In genomic region chr11:118581019-118581418, GRCm38 (mm10) we compare ENCODE assay signal across 24 mouse cellular contexts.
DNase-seq lines count a peak whose midpoint lies in the region; ATAC-seq lines count a peak whose summit lies in the region.
"Had no signal": no experiment of that assay in that cellular context is flagged by ENCODE, and none has a peak within 500 bp of the region (broad histone marks: within the 10 kb centered on the region; RNA-seq: fewer than 3 reads in every experiment).

No protein-coding gene starts in this region.

- H3K4me1 ChIP-seq in hindbrain, embryonic 14.5 days (replicated peaks; ENCODE audit: control insufficient read depth, insufficient read depth, low read length): peaks cover 31% of the 10 kb centered on the region
- peaks cover 18% of the 10 kb centered on the region for H3K4me1 ChIP-seq in hindbrain, embryonic 16.5 days (ENCODE audit: control insufficient read depth, insufficient read depth, low read depth, low read length)
- peaks cover 23% of the 10 kb centered on the region for H3K4me1 ChIP-seq in midbrain, embryonic 15.5 days
- no peaks in the 10 kb centered on the region for H3K4me1 ChIP-seq in midbrain, embryonic 10.5 days
- H3K4me1 ChIP-seq in forebrain, embryonic 16.5 days (replicated peaks; ENCODE audit: control insufficient read depth, insufficient read depth, low read length): peaks cover 14% of the 10 kb centered on the region
- peaks cover 61% of the 10 kb centered on the region for H3K4me1 ChIP-seq in neural tube, embryonic 15.5 days
- H3K4me1 ChIP-seq: heart, embryonic 13.5 days; kidney, embryonic 15.5 days; limb, embryonic 15.5 days; liver, embryonic 15.5 days; lung, embryonic 15.5 days had no signal

- peak overlapping the region; percentile 63 for H3K27ac ChIP-seq in hindbrain, embryonic 14.5 days
- no peak overlapping the region for H3K27ac ChIP-seq in hindbrain, embryonic 16.5 days (ENCODE audit: low read depth, low read length)
- H3K27ac ChIP-seq in midbrain, embryonic 15.5 days: peak overlapping the region; percentile 42; the same call in 1 of the 2 replicates
- no peak overlapping the region for H3K27ac ChIP-seq in midbrain, embryonic 10.5 days (replicated peaks)
- H3K27ac ChIP-seq in forebrain, embryonic 16.5 days (ENCODE audit: low read length): no peak overlapping the region
- peak overlapping the region; percentile 77 for H3K27ac ChIP-seq in neural tube, embryonic 15.5 days (replicated peaks)
- H3K27ac ChIP-seq: heart, embryonic 13.5 days; kidney, embryonic 15.5 days; limb, embryonic 15.5 days; liver, embryonic 15.5 days; lung, embryonic 15.5 days; macrophage; stomach, postnatal 0 days had no signal

- H3K27me3 ChIP-seq in hindbrain, embryonic 14.5 days (ENCODE audit: control insufficient read depth, insufficient read depth, low read length): no peaks in the 10 kb centered on the region
- no peaks in the 10 kb centered on the region for H3K27me3 ChIP-seq in hindbrain, embryonic 16.5 days (replicated peaks; ENCODE audit: control insufficient read depth, insufficient read depth, low read length)
- no peaks in the 10 kb centered on the region for H3K27me3 ChIP-seq in midbrain, embryonic 15.5 days (replicated peaks)
- H3K27me3 ChIP-seq in midbrain, embryonic 10.5 days (ENCODE audit: low read depth, poor library complexity, severe bottlenecking): no peaks in the 10 kb centered on the region
- H3K27me3 ChIP-seq in forebrain, embryonic 16.5 days (replicated peaks; ENCODE audit: control insufficient read depth, insufficient read depth, low read length): no peaks in the 10 kb centered on the region
- no peaks in the 10 kb centered on the region for H3K27me3 ChIP-seq in neural tube, embryonic 15.5 days (replicated peaks)

- no peak for ATAC-seq in hindbrain, embryonic 14.5 days (ENCODE audit: low FRiP score)
- no peak for ATAC-seq in hindbrain, embryonic 16.5 days
- ATAC-seq in midbrain, embryonic 15.5 days (replicated peaks): no peak
- ATAC-seq in forebrain, embryonic 16.5 days: 0 out of 2 replicates have a peak, but pooled peaks have one; percentile 47
- ATAC-seq in neural tube, embryonic 15.5 days (ENCODE audit: low FRiP score): no peak

- H3K4me2 ChIP-seq in hindbrain, embryonic 14.5 days (replicated peaks): no peak overlapping the region
- H3K4me2 ChIP-seq in hindbrain, embryonic 16.5 days (ENCODE audit: low read length): no peak overlapping the region
- no peak overlapping the region for H3K4me2 ChIP-seq in midbrain, embryonic 15.5 days
- no peak overlapping the region for H3K4me2 ChIP-seq in forebrain, embryonic 16.5 days (ENCODE audit: low read length)
- H3K4me2 ChIP-seq in neural tube, embryonic 15.5 days: no peak overlapping the region
- H3K4me2 ChIP-seq: heart, embryonic 13.5 days; kidney, embryonic 15.5 days; limb, embryonic 15.5 days; liver, embryonic 15.5 days; lung, embryonic 15.5 days had no signal

- no peak overlapping the region for H3K9ac ChIP-seq in hindbrain, embryonic 14.5 days
- no peak overlapping the region for H3K9ac ChIP-seq in hindbrain, embryonic 16.5 days (ENCODE audit: low read depth, low read length)
- H3K9ac ChIP-seq in midbrain, embryonic 15.5 days: no peak overlapping the region
- no peak overlapping the region for H3K9ac ChIP-seq in forebrain, embryonic 16.5 days (replicated peaks; ENCODE audit: low read depth, low read length)
- no peak overlapping the region for H3K9ac ChIP-seq in neural tube, embryonic 15.5 days (replicated peaks)
- H3K9ac ChIP-seq: heart, embryonic 13.5 days; kidney, embryonic 15.5 days; limb, embryonic 15.5 days; liver, embryonic 15.5 days; lung, embryonic 15.5 days had no signal

- no peaks in the 10 kb centered on the region for H3K9me3 ChIP-seq in hindbrain, embryonic 14.5 days (ENCODE audit: control insufficient read depth, low read length)
- no peaks in the 10 kb centered on the region for H3K9me3 ChIP-seq in hindbrain, embryonic 16.5 days (ENCODE audit: control insufficient read depth, low read length)
- no peaks in the 10 kb centered on the region for H3K9me3 ChIP-seq in midbrain, embryonic 15.5 days
- H3K9me3 ChIP-seq in midbrain, embryonic 10.5 days (replicated peaks): no peaks in the 10 kb centered on the region
- H3K9me3 ChIP-seq in forebrain, embryonic 16.5 days (ENCODE audit: control insufficient read depth, low read length): no peaks in the 10 kb centered on the region
- H3K9me3 ChIP-seq in neural tube, embryonic 15.5 days (replicated peaks): no peaks in the 10 kb centered on the region
- H3K9me3 ChIP-seq: heart, embryonic 13.5 days; kidney, embryonic 15.5 days; limb, embryonic 15.5 days; liver, embryonic 15.5 days; lung, embryonic 15.5 days had no signal

- no peaks in the 10 kb centered on the region for H3K36me3 ChIP-seq in hindbrain, embryonic 14.5 days (replicated peaks; ENCODE audit: control insufficient read depth, insufficient read depth)
- no peaks in the 10 kb centered on the region for H3K36me3 ChIP-seq in hindbrain, embryonic 16.5 days (ENCODE audit: control insufficient read depth, insufficient read depth, low read length)
- no peaks in the 10 kb centered on the region for H3K36me3 ChIP-seq in midbrain, embryonic 15.5 days (replicated peaks)
- H3K36me3 ChIP-seq in midbrain, embryonic 10.5 days: no peaks in the 10 kb centered on the region
- H3K36me3 ChIP-seq in forebrain, embryonic 16.5 days (ENCODE audit: control insufficient read depth, insufficient read depth): no peaks in the 10 kb centered on the region
- no peaks in the 10 kb centered on the region for H3K36me3 ChIP-seq in neural tube, embryonic 15.5 days
- H3K36me3 ChIP-seq: heart, embryonic 13.5 days; kidney, embryonic 15.5 days; limb, embryonic 15.5 days; liver, embryonic 15.5 days; lung, embryonic 15.5 days had no signal

- DNase-seq in hindbrain, embryonic 14.5 days (ENCODE audit: low spot score): no peak
- no peak for DNase-seq in midbrain, embryonic 10.5 days (ENCODE audit: low spot score)
- DNase-seq in cerebellum, postnatal 10 days: no peak
- DNase-seq: adrenal gland, adult 2 months; cerebellum, adult 18-20 months; cerebellum, postnatal 36 days; gastrocnemius, postnatal 14 days; heart, adult 18-20 months; heart, postnatal 14 days; kidney, adult 11 months; kidney, postnatal 36 days; layer of hippocampus, adult 9-11 months; left cerebral cortex, postnatal 4 days had no signal

- 49% methylated on average over 4 of the region's 4 CpGs for WGBS in hindbrain, embryonic 14.5 days
- WGBS in hindbrain, embryonic 16.5 days: 45% methylated on average over 4 of the region's 4 CpGs
- WGBS in midbrain, embryonic 15.5 days: 38% methylated on average over 4 of the region's 4 CpGs
- 56% methylated on average over 4 of the region's 4 CpGs for WGBS in midbrain, embryonic 10.5 days
- 32% methylated on average over 4 of the region's 4 CpGs for WGBS in forebrain, embryonic 16.5 days
- WGBS in neural tube, embryonic 15.5 days: 35% methylated on average over 4 of the region's 4 CpGs

- H3K4me3 ChIP-seq in hindbrain, embryonic 14.5 days (replicated peaks; ENCODE audit: low read length): no peak overlapping the region
- H3K4me3 ChIP-seq in hindbrain, embryonic 16.5 days (ENCODE audit: low read length): no peak overlapping the region
- H3K4me3 ChIP-seq in midbrain, embryonic 15.5 days: no peak overlapping the region
- no peak overlapping the region for H3K4me3 ChIP-seq in midbrain, embryonic 10.5 days
- H3K4me3 ChIP-seq in forebrain, embryonic 16.5 days (replicated peaks; ENCODE audit: low read length): no peak overlapping the region
- no peak overlapping the region for H3K4me3 ChIP-seq in neural tube, embryonic 15.5 days (replicated peaks)
- H3K4me3 ChIP-seq: heart, embryonic 13.5 days; kidney, embryonic 15.5 days; limb, embryonic 15.5 days; liver, embryonic 15.5 days; lung, embryonic 15.5 days had no signal

Comparison
In these comparisons a context has a peak if more than half of its experiments do, and no peak if none do; other contexts are left out.
1. H3K27ac ChIP-seq: peak in hindbrain, embryonic 14.5 days (single experiment), midbrain, embryonic 15.5 days (single experiment) and neural tube, embryonic 15.5 days (single experiment); none in hindbrain, embryonic 16.5 days (single experiment), midbrain, embryonic 10.5 days (single experiment) and forebrain, embryonic 16.5 days (single experiment).